In the genomic region with DNA sequence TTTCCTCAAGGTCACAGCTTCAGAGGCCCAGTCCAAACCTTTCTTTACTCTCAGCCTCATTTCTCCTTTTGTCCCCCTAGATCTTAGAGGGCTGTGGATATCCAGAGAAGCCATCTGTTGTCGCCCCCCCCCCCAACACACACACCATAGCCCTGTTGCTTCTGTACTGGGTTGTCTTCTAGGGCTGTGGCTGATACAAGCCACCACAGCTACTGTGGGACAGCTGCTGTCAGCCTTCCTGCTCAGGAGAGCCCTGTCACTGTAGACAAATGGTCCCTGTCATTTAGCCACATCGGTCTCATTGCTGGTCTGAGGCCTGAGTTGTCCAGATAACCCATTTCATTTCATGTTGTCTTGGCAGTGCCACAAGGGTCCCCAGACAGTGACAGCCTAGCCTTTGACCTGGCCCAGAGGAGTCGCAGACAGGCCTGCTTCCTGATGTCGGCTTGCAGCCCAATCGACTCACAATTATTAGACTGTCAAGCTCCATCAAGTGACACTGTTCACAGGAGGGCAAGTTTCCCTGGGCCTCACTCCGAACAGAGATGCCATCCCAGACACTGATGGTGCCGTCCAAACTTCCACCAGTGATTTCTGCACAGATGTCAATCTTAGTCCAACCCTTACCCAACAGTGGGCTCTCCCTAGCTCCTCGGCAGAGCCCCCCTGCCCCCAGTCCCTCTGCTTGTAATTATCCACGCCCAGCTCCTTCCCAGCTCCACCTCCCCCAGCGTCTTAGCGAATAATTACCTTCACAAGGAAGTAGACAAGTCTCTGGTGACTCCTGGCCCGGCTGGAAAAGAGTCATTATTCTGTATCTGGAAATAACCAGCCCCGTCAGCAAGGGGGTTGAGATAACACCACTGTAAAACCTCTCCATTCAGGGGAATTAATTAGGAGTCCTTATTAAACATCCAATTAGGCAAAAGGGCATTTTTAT, we compare ENCODE assay signal across 15 mouse cellular contexts. TPM values are rescaled to one million over a fixed set of nuclear protein-coding genes. Genes with fewer than 3 reads are reported as not detected.
DNase-seq lines count a peak whose midpoint lies in the region; ATAC-seq lines count a peak whose summit lies in the region.
"Had no signal": no experiment of that assay in that cellular context is flagged by ENCODE, and none has a peak within 500 bp of the region (broad histone marks: within the 10 kb centered on the region; RNA-seq: fewer than 3 reads in every experiment).

No protein-coding gene starts in this region.

- intact Hi-C loops in left cerebral cortex, postnatal 36 days (cut with DNase I): no loop called here

- no peaks in the 10 kb centered on the region; the same call in 1 of the 2 replicates for H3K4me1 ChIP-seq in hindbrain, embryonic 11.5 days (replicated peaks; ENCODE audit: control insufficient read depth, insufficient read depth, low read length)
- peaks cover 21% of the 10 kb centered on the region for H3K4me1 ChIP-seq in kidney, embryonic 15.5 days
- H3K4me1 ChIP-seq in midbrain, embryonic 15.5 days: peaks cover 16% of the 10 kb centered on the region
- H3K4me1 ChIP-seq: stomach, embryonic 15.5 days had no signal

- DNase-seq in embryo, embryonic 9.5 days (ENCODE audit: extremely low spot score): peak; percentile 12
- DNase-seq in hindbrain, embryonic 11.5 days (ENCODE audit: low spot score): peak; percentile 27
- DNase-seq in thymus, postnatal 0 days (ENCODE audit: low spot score): no peak
- DNase-seq in cerebellum, postnatal 4 days (ENCODE audit: low spot score in 2 of 2): no peak
- DNase-seq in left cerebral cortex, postnatal 36 days (ENCODE audit: low spot score in 2 of 2): no peak
- DNase-seq: adrenal gland, postnatal 25 days; cerebellum, adult 18-20 months had no signal

- WGBS in hindbrain, embryonic 11.5 days: 35% methylated on average over 13 of the region's 13 CpGs
- 23% methylated on average over 13 of the region's 13 CpGs for WGBS in kidney, embryonic 15.5 days
- WGBS in midbrain, embryonic 15.5 days: 29% methylated on average over 13 of the region's 13 CpGs

- H3K4me2 ChIP-seq in hindbrain, embryonic 11.5 days (replicated peaks; ENCODE audit: low read depth, low read length): no peak overlapping the region
- H3K4me2 ChIP-seq in kidney, embryonic 15.5 days: 0 out of 2 replicates have a peak overlapping the region, but pooled peaks have one; percentile 7
- H3K4me2 ChIP-seq in midbrain, embryonic 15.5 days: no peak overlapping the region
- H3K4me2 ChIP-seq: stomach, embryonic 15.5 days had no signal

- H3K9ac ChIP-seq in hindbrain, embryonic 11.5 days (ENCODE audit: low read depth, low read length): no peak overlapping the region
- H3K9ac ChIP-seq in kidney, embryonic 15.5 days: no peak overlapping the region
- no peak overlapping the region for H3K9ac ChIP-seq in midbrain, embryonic 15.5 days
- H3K9ac ChIP-seq: stomach, embryonic 15.5 days had no signal

- no peak overlapping the region for H3K4me3 ChIP-seq in hindbrain, embryonic 11.5 days (ENCODE audit: low read depth, low read length)
- no peak overlapping the region for H3K4me3 ChIP-seq in kidney, embryonic 15.5 days (replicated peaks)
- no peak overlapping the region for H3K4me3 ChIP-seq in midbrain, embryonic 15.5 days
- H3K4me3 ChIP-seq: layer of hippocampus, adult 2 months; stomach, embryonic 15.5 days had no signal

- no peaks in the 10 kb centered on the region for H3K9me3 ChIP-seq in hindbrain, embryonic 11.5 days (ENCODE audit: control insufficient read depth, low read length)
- H3K9me3 ChIP-seq in kidney, embryonic 15.5 days (replicated peaks): no peaks in the 10 kb centered on the region
- H3K9me3 ChIP-seq in midbrain, embryonic 15.5 days: no peaks in the 10 kb centered on the region
- H3K9me3 ChIP-seq: stomach, embryonic 15.5 days had no signal

- no peaks in the 10 kb centered on the region for H3K27me3 ChIP-seq in hindbrain, embryonic 11.5 days (ENCODE audit: control insufficient read depth, insufficient read depth, low read length)
- no peaks in the 10 kb centered on the region for H3K27me3 ChIP-seq in kidney, embryonic 15.5 days
- no peaks in the 10 kb centered on the region for H3K27me3 ChIP-seq in midbrain, embryonic 15.5 days (replicated peaks)
- H3K27me3 ChIP-seq: stomach, embryonic 15.5 days had no signal

- peak; percentile 51 for ATAC-seq in hindbrain, embryonic 11.5 days (ENCODE audit: low FRiP score)
- peak; percentile 54; the same call in 1 of the 2 replicates for ATAC-seq in kidney, embryonic 15.5 days (replicated peaks; ENCODE audit: low FRiP score)
- ATAC-seq in midbrain, embryonic 15.5 days (replicated peaks): peak; percentile 75

- no peak overlapping the region; the same call in 1 of the 2 replicates for H3K27ac ChIP-seq in hindbrain, embryonic 11.5 days (ENCODE audit: low read depth, low read length)
- H3K27ac ChIP-seq in kidney, embryonic 15.5 days: peak overlapping the region; percentile 49; the same call in 1 of the 2 replicates
- H3K27ac ChIP-seq in midbrain, embryonic 15.5 days: peak overlapping the region; percentile 36
- H3K27ac ChIP-seq: layer of hippocampus, adult 2 months; stomach, embryonic 15.5 days had no signal

- H3K36me3 ChIP-seq in hindbrain, embryonic 11.5 days (ENCODE audit: control insufficient read depth, insufficient read depth, low read length): no peaks in the 10 kb centered on the region
- no peaks in the 10 kb centered on the region for H3K36me3 ChIP-seq in kidney, embryonic 15.5 days
- H3K36me3 ChIP-seq in midbrain, embryonic 15.5 days (replicated peaks): no peaks in the 10 kb centered on the region
- H3K36me3 ChIP-seq: stomach, embryonic 15.5 days had no signal

RNA-seq across cellular contexts. Expression of a gene that starts 33.1 kb away (rescaled TPM):
- polyA plus RNA-seq in hindbrain, embryonic 11.5 days (2014; fragmentation: Nextera tagmentation; extraction: Ambion mirVana): not detected in 2 replicates
- polyA plus RNA-seq in kidney, embryonic 15.5 days (2015; fragmentation: Nextera tagmentation; extraction: Ambion mirVana): not detected in 2 replicates
- polyA plus RNA-seq in midbrain, embryonic 15.5 days (2015; fragmentation: Nextera tagmentation; extraction: Ambion mirVana): 0.23 and 0.41 TPM in 2 replicates
- not detected in 2 replicates for polyA plus RNA-seq in thymus, postnatal 0 days (2015; fragmentation: Nextera tagmentation; extraction: Ambion mirVana)
- total RNA-seq in left cerebral cortex, postnatal 36 days (2021): not detected
- total RNA-seq: adrenal gland, postnatal 25 days; gastrocnemius, adult 8-10 months; layer of hippocampus, adult 2 months had no signal
- polyA plus RNA-seq: heart, postnatal 0 days; limb, embryonic 14.5 days; lung, embryonic 16.5 days; stomach, embryonic 15.5 days had no signal

Comparison
In these comparisons a context has a peak if more than half of its experiments do, and no peak if none do; other contexts are left out.
1. DNase-seq: peak in embryo, embryonic 9.5 days (single experiment) and hindbrain, embryonic 11.5 days (single experiment); none in thymus, postnatal 0 days (single experiment), cerebellum, postnatal 4 days (0 of 2) and left cerebral cortex, postnatal 36 days (0 of 2).
2. Peak in every context shown above with its lines, with median percentiles within 50 percentile points of each other: ATAC-seq.